Mouse (Mus musculus): ENCODE measurements around the gene Cttn. TPM values are rescaled to one million over a fixed set of nuclear protein-coding genes. Genes with fewer than 3 reads are reported as not detected.

Cttn gene
- polyA plus RNA-seq, 1 experiment from 2014 or later = 177 TPM

DNA sequence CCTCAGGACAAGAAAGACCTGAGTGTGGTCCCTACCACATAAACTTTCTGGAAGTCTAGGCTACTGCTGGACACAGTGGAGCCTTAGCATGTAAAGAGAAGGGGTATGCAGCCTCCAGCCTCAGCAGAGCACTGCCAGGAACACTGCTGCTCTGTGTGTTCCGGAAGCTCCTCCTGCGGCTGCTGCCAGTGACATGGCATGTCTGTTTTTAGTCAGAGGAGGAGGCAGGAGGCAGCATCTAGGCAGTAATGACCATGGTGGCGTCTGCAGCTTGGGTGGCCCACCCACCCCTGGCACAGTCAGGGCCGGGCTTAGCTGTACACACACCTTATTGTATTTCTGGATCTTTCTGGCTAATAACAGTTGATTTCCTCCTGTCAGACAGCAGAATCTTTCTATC is 63.1 kb downstream of the Cttn start:
- Histone ChIP-seq H3K36me3 (ENCODE audit: control insufficient read depth, insufficient read depth, low read length) (no peaks in the 10 kb centered on the region), H3K27ac (ENCODE audit: low read length) (no peak overlapping the region), H3K9me3 (ENCODE audit: control insufficient read depth, low read depth, low read length) (no peaks in the 10 kb centered on the region), H3K4me2 (replicated peaks; ENCODE audit: low read depth, low read length) (no peak overlapping the region), H3K4me3 (ENCODE audit: low read depth, low read length) (no peak overlapping the region), H3K27me3 (ENCODE audit: control insufficient read depth, insufficient read depth, low read length) (no peaks in the 10 kb centered on the region), H3K9ac (replicated peaks; ENCODE audit: low read depth, low read length) (no peak overlapping the region), H3K4me1 (ENCODE audit: control insufficient read depth, insufficient read depth, low read length) (peaks cover 10% of the 10 kb centered on the region; the same call in 1 of the 2 replicates)
- 49% methylated on average over 4 of the region's 4 CpGs for WGBS
- ATAC-seq (ENCODE audit: insufficient number of reproducible peaks, insufficient read depth, low FRiP score, low read depth) = no peak

DNA sequence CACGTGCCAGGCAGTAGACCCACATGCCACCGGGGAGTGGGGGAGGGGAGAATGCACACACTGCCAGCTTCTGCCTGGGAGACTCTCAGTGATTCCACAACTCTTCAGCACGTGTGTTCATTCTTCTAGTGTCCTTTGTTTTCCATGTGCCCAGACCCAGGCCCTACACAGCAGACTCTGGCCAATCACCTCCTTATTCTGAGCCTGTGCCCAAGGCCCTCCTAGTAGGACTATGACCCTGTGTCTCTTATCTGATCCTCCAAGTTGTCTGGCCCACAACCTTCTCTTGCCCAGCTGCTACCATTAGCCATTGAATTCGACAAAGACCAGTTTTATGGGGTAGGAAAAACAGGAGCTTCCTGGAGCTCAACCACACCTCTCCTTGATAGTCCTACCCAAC is 68.3 kb downstream of the Cttn start:
- no peaks in the 10 kb centered on the region for H3K9me3 ChIP-seq (ENCODE audit: control insufficient read depth, low read depth, low read length)
- ATAC-seq (ENCODE audit: insufficient number of reproducible peaks, insufficient read depth, low FRiP score, low read depth) = no peak
- 79% methylated on average over 4 of the region's 4 CpGs for WGBS
- H3K27me3 ChIP-seq (ENCODE audit: control insufficient read depth, insufficient read depth, low read length) = no peaks in the 10 kb centered on the region
- no peak overlapping the region for H3K9ac ChIP-seq (replicated peaks; ENCODE audit: low read depth, low read length)
- H3K36me3 ChIP-seq (ENCODE audit: control insufficient read depth, insufficient read depth, low read length) = no peaks in the 10 kb centered on the region
- no peak overlapping the region for H3K4me2 ChIP-seq (replicated peaks; ENCODE audit: low read depth, low read length)
- no peak overlapping the region for H3K4me3 ChIP-seq (ENCODE audit: low read depth, low read length)
- no peak overlapping the region for H3K27ac ChIP-seq (ENCODE audit: low read length)
- H3K4me1 ChIP-seq (ENCODE audit: control insufficient read depth, insufficient read depth, low read length) = no peaks in the 10 kb centered on the region

DNA sequence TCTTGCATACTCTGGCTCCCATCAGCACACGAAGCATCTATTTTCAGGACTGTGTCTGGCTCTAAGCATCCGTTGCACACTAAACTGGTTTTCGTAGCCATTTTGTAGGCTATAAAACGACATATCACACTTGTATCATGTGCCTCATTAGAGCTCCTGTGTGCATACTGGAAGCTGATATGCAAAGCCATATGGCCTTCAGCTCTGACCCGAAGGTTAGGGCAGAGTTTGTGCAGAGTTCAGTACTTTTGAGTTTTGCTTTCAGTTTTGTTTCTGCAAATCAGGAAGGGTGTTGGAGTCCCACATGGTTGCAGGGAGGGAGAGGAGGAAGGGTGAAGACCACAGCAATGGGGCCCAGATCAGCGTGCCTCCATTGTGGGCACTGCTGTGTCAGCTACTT is 79.1 kb downstream of the Cttn start:
- H3K36me3 ChIP-seq (ENCODE audit: control insufficient read depth, insufficient read depth, low read length) = no peaks in the 10 kb centered on the region
- no peak overlapping the region for H3K4me2 ChIP-seq (replicated peaks; ENCODE audit: low read depth, low read length)
- H3K27ac ChIP-seq (ENCODE audit: low read length) = no peak overlapping the region
- 83% methylated on average over 6 of the region's 6 CpGs for WGBS
- no peaks in the 10 kb centered on the region for H3K27me3 ChIP-seq (ENCODE audit: control insufficient read depth, insufficient read depth, low read length)
- H3K4me1 ChIP-seq (ENCODE audit: control insufficient read depth, insufficient read depth, low read length) = no peaks in the 10 kb centered on the region
- ATAC-seq (ENCODE audit: insufficient number of reproducible peaks, insufficient read depth, low FRiP score, low read depth) = no peak
- H3K4me3 ChIP-seq (ENCODE audit: low read depth, low read length) = no peak overlapping the region
- H3K9me3 ChIP-seq (ENCODE audit: control insufficient read depth, low read depth, low read length) = no peaks in the 10 kb centered on the region
- H3K9ac ChIP-seq (replicated peaks; ENCODE audit: low read depth, low read length) = no peak overlapping the region

DNA sequence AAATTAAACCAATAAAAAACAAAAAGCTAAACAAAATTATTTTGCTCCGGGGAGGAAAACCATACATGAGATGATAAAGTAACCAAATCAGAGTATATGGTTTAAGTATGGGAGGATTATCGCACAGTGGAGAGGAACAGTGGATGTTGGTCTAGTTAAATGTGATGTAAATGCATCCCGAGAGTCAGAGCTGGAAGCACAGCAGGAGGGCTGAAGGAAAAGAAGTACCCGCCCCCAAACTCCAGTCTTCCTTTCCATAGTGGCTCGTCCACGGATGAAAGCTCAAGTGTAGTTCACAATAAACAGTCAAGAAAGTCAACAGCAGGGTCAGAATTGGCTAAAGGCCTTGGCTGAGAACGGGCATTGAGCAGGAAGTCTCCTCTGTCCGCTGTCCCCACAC is 80.1 kb downstream of the Cttn start:
- ATAC-seq (ENCODE audit: insufficient number of reproducible peaks, insufficient read depth, low FRiP score, low read depth) = no peak
- H3K4me3 ChIP-seq (ENCODE audit: low read depth, low read length) = no peak overlapping the region
- no peak overlapping the region for H3K9ac ChIP-seq (replicated peaks; ENCODE audit: low read depth, low read length)
- no peaks in the 10 kb centered on the region for H3K9me3 ChIP-seq (ENCODE audit: control insufficient read depth, low read depth, low read length)
- no peak overlapping the region for H3K4me2 ChIP-seq (replicated peaks; ENCODE audit: low read depth, low read length)
- no peaks in the 10 kb centered on the region for H3K27me3 ChIP-seq (ENCODE audit: control insufficient read depth, insufficient read depth, low read length)
- H3K36me3 ChIP-seq (ENCODE audit: control insufficient read depth, insufficient read depth, low read length) = no peaks in the 10 kb centered on the region
- H3K4me1 ChIP-seq (ENCODE audit: control insufficient read depth, insufficient read depth, low read length) = no peaks in the 10 kb centered on the region
- no peak overlapping the region for H3K27ac ChIP-seq (ENCODE audit: low read length)
- 66% methylated on average over 8 of the region's 8 CpGs for WGBS

DNA sequence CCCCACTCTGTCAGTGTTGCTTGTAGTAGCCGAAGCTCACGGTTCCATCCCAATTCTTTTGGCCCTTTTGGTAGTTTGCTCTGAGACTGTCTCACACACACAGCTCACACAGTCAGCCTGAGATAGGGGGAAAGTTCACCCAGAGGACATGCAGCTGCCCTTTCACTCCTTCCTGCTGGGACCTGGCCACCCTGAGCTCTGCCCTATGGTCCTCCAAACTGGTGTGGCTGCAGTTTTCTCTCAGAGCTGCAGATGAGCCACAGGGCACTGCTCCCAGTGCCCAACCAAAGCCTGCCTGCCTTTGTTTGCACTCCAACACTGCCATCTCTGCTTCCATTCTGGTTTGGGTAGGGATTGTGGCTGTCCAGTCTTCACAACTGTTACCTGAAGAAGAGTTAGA is 81.1 kb downstream of the Cttn start:
- Histone ChIP-seq H3K4me3 (ENCODE audit: low read depth, low read length) (no peak overlapping the region), H3K4me1 (ENCODE audit: control insufficient read depth, insufficient read depth, low read length) (no peaks in the 10 kb centered on the region), H3K9ac (replicated peaks; ENCODE audit: low read depth, low read length) (no peak overlapping the region), H3K4me2 (replicated peaks; ENCODE audit: low read depth, low read length) (no peak overlapping the region), H3K27me3 (ENCODE audit: control insufficient read depth, insufficient read depth, low read length) (no peaks in the 10 kb centered on the region), H3K36me3 (ENCODE audit: control insufficient read depth, insufficient read depth, low read length) (no peaks in the 10 kb centered on the region), H3K9me3 (ENCODE audit: control insufficient read depth, low read depth, low read length) (no peaks in the 10 kb centered on the region), H3K27ac (ENCODE audit: low read length) (no peak overlapping the region)
- ATAC-seq (ENCODE audit: insufficient number of reproducible peaks, insufficient read depth, low FRiP score, low read depth) = no peak
- WGBS = 93% methylated on average over 2 of the region's 2 CpGs

DNA sequence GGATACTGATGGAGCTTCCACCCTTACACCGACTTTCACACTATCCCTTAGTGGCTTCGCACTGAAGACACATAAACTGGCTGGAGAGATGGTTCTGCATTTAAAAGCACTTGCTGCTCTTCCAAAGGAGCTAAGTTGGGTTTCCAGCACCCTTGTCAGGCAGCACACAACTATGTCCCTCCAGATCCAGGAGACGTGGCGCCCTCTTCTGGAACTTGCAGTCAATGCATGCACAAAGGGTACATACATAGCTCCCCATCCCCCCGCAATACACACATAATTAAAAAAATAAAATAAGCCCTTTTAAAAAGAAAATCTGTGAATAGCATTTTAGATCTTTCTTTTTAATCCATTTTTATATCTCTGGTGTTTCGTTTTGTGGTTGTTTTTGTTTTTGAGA is 83.3 kb downstream of the Cttn start:
- Histone ChIP-seq H3K27ac (ENCODE audit: low read length) (no peak overlapping the region), H3K4me3 (ENCODE audit: low read depth, low read length) (no peak overlapping the region)

More for the DNA sequence above, 83.3 kb downstream of the Cttn start:
- WGBS = 90% methylated on average over 6 of the region's 6 CpGs
- H3K4me2 ChIP-seq (replicated peaks; ENCODE audit: low read depth, low read length) = no peak overlapping the region
- H3K9ac ChIP-seq (replicated peaks; ENCODE audit: low read depth, low read length) = no peak overlapping the region
- no peaks in the 10 kb centered on the region for H3K36me3 ChIP-seq (ENCODE audit: control insufficient read depth, insufficient read depth, low read length)
- no peak for ATAC-seq (ENCODE audit: insufficient number of reproducible peaks, insufficient read depth, low FRiP score, low read depth)
- no peaks in the 10 kb centered on the region for H3K27me3 ChIP-seq (ENCODE audit: control insufficient read depth, insufficient read depth, low read length)
- no peaks in the 10 kb centered on the region for H3K9me3 ChIP-seq (ENCODE audit: control insufficient read depth, low read depth, low read length)
- no peaks in the 10 kb centered on the region for H3K4me1 ChIP-seq (ENCODE audit: control insufficient read depth, insufficient read depth, low read length)

Other genes with a start within 250 kb of the Cttn start
- 38.3 and 40.1 TPM in 2 replicates for gene Ppfia1, start 82.7 kb upstream of the Cttn start, polyA plus RNA-seq (2014; fragmentation: Nextera tagmentation; extraction: Ambion mirVana)
- gene Fadd, start 111.5 kb upstream of the Cttn start, polyA plus RNA-seq (2014; fragmentation: Nextera tagmentation; extraction: Ambion mirVana) = 12.5 and 13.0 TPM in 2 replicates

Data from stomach, embryonic 14.5 days (tissue).